Mouse (Mus musculus) heart, postnatal 25 days (tissue): ENCODE data around the gene Tas2r121. TPM values are rescaled to one million over a fixed set of nuclear protein-coding genes. Genes with fewer than 3 reads are reported as not detected.
"Not testable (repeated sequence)": the region's sequence is repeated elsewhere in the genome, so short reads cannot be mapped to it uniquely, and the experiment has no call there.

Source experiments
- DNase-seq: peaks from one replicate; pipeline ENCODE4 v3.0.0; 2022; ENCODE audit warnings: low spot score
- intact Hi-C: fragments of 180-260 bp; cut with DNase I; formaldehyde crosslinking; loops from one replicate; pipeline ENCODE4 v1.15.1; 2025
- total RNA-seq, 2 experiments: library from RNA; stranded (reverse); gene quantifications; 2 replicates each; pipeline ENCODE4 v1.2.3; 2021

Gene Tas2r121
- total RNA-seq: not detected

DNA sequence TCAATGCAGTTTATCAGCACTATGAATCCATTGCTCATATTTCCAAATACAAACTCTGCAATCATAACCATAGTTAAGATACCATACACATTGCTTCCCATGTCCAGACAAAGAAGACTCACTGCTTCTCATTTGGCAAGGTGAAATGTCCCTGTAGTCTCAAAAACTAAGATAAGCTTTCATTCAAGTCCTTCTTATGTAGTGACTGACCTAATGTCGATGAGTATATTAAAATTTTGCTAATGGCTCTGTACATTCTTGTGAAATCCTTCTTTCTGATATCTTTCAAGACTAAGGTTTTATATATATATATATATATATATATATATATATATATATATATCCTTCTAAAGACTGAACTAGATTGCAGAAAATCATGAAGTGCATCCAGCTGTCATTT is at the start of gene Tas2r121:
Tas2r121 (minus strand) TSS at position 101 of the 400 bp plus-strand sequence.
- DNase-seq: no peak
- intact Hi-C loops: no loop called here

DNA sequence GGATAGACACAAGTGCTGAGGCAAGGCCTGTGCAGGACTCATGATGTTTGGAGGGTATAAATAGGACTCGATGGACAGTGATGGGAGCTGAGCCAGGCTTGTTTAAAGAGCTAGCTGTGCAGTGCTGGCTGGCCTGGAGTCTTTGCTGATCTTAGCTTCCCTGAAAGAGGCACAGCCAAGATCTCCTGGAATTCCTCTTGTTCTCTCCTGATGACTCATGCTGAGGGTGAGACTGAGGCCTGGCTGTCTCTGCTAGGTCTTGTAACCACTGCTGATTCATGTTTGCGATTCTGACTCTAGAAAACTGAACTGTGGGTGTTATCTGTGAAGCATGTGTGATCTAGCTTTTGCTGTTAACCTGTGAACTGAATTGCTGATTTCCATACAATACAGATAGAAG is 49.4 kb upstream of the Tas2r121 start:
- intact Hi-C loops: no loop called here
- DNase-seq: no peak

DNA sequence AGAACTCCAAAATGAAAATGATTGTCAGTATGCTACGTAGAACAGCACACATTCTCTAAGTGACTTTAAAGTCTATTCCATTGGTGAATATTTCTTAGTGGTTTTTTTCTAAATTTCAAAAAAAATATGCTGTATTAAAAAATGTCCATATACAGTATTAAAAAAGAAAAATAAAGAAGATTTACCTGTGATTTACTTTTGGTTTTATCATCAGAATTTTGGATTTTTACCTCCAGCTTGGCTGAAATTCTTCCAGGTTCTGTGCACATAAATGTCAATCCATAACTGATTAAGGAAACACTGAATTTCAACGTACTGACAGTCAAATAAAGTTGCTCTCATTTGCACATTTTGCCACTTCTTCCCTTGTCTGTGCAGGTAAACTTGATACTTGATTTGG is 37.1 kb upstream of the Tas2r121 start, which contains the start of gene Tas2r115:
Tas2r115 (minus strand) TSS at position 101 of the 400 bp plus-strand sequence.
- no peak for DNase-seq
- intact Hi-C loops: no loop called here

DNA sequence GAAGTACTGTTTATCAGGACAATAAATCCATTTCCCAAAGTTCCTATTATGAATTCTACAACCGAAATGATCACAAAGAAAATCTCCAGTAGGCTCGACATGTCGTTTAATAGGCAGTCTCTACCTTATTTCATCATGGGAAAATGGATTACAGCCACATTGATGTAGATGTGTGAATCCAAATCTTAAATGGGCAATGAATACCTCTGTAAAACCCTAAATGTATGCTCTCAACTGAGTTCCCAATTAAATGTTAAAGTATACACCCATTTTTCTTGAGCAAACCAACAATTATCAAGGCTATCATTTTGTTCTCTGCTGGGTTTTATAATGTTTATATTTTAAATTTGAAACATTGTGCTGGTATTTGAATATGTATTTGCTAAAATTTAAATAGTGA is 11.0 kb upstream of the Tas2r121 start, which contains the start of gene Tas2r122:
Tas2r122 (minus strand) TSS at position 101 of the 400 bp plus-strand sequence.
- intact Hi-C loops: no loop called here
- DNase-seq: no peak

DNA sequence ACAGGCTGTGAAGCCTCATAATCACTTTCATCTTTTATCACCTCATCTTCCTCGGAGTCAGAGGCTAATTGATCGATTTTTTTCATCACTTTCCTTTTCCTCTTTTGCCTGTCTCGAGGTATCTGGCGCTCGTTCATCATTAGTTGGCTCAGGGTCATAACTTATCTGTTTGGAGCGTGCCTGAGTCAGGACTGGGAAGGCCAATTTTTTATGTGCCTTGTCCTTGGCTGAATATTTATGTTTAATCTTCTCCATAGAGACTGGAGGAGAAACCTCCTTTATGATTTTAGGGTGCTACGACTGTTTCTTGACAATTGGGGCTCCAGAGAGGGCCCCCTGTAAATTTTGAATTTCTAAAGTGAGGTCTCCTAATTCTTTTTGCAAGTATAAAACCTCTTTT is 9.2 kb downstream of the Tas2r121 start:
- DNase-seq, intact Hi-C loops: not testable (repeated sequence)

DNA sequence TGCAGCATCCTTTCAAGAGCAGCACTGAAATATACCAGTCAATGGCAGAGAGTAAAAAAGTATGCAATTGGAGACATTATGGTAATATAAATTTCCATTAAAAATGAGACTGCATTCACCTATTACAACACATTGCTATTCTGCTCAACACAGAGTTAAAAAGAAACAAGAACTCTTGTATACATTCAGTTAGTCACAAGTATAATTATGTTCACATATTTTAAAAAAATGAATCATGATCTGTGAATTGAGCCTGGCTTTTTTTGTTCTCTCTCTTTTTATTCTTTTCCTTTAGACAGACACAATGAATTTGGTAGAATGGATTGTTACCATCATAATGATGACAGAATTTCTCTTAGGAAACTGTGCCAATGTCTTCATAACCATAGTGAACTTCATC is 44.2 kb downstream of the Tas2r121 start, which contains the start of gene Tas2r120:
Tas2r120 (plus strand) TSS at position 301 of the 400 bp plus-strand sequence.
- no peak for DNase-seq
- intact Hi-C loops: loop anchor here (10.0 kb wide), 1 partner anchor 1218 kb away; no protein-coding TSS in a partner anchor

DNA sequence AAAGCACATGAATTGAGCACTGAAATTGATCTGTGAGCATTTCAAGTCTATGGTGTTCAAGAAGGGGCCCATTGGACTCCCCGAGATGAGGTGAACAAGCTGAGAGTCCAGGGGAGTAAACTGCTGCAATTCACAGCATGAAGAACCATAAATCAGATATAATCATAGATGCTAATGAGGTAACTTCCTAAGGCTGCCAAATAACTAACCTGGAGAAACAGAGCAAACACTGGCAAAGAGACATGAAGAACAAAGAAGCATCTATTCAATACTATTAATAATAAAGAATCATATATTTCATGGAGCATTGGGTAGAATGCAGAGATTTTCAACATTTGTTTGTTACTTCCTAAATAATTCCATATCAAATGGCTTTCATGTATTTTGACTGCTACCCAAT is 49.4 kb downstream of the Tas2r121 start, which contains the start of gene A630073D07Rik:
A630073D07Rik (minus strand) TSS at position 101 of the 400 bp plus-strand sequence.
- intact Hi-C loops: loop anchor here (10.0 kb wide), 1 partner anchor 1223 kb away; no protein-coding TSS in a partner anchor
- DNase-seq: no peak

Other genes with a start within 250 kb of the Tas2r121 start
- gene Prh1, start 131.2 kb downstream of the Tas2r121 start, total RNA-seq: not detected
- not detected for gene Prp2, start 105.1 kb downstream of the Tas2r121 start, total RNA-seq
- not detected for gene A630073D07Rik, start 49.5 kb downstream of the Tas2r121 start, total RNA-seq
- gene Tas2r120, start 44.1 kb downstream of the Tas2r121 start, total RNA-seq: not detected
- gene Tas2r122, start 10.9 kb upstream of the Tas2r121 start, total RNA-seq: not detected
- not detected for gene Tas2r115, start 37.0 kb upstream of the Tas2r121 start, total RNA-seq
- not detected for gene Tas2r124, start 53.7 kb upstream of the Tas2r121 start, total RNA-seq
- gene Tas2r102, start 61.1 kb upstream of the Tas2r121 start, total RNA-seq: not detected
- gene Tas2r136, start 77.2 kb upstream of the Tas2r121 start, total RNA-seq: not detected
- not detected for gene Tas2r117, start 101.8 kb upstream of the Tas2r121 start, total RNA-seq
- gene Tas2r123, start 146.1 kb upstream of the Tas2r121 start, total RNA-seq: not detected
- not detected for gene Tas2r116, start 154.4 kb upstream of the Tas2r121 start, total RNA-seq
- gene Tas2r110, start 167.0 kb upstream of the Tas2r121 start, total RNA-seq: not detected
- not detected for gene Tas2r113, start 192.0 kb upstream of the Tas2r121 start, total RNA-seq
- not detected for gene Tas2r125, start 208.6 kb upstream of the Tas2r121 start, total RNA-seq